In genomic region chr7:82275529-82276204, GRCm38 (mm10) we compare ENCODE assay signal across 12 mouse cellular contexts. TPM values are rescaled to one million over a fixed set of nuclear protein-coding genes. Genes with fewer than 3 reads are reported as not detected.
A peak's percentile ranks its signal among the peaks of the same experiment; 100 is the strongest.
DNase-seq lines count a peak whose midpoint lies in the region; ATAC-seq lines count a peak whose summit lies in the region.
"Had no signal": no experiment of that assay in that cellular context is flagged by ENCODE, and none has a peak within 500 bp of the region (broad histone marks: within the 10 kb centered on the region; RNA-seq: fewer than 3 reads in every experiment).

No protein-coding gene starts in this region.

- H3K4me3 ChIP-seq in kidney, embryonic 15.5 days (replicated peaks) = no peak overlapping the region
- H3K4me3 ChIP-seq in heart, embryonic 12.5 days = no peak overlapping the region
- H3K4me3 ChIP-seq: erythroblast, embryonic 14.5 days had no signal

- no peaks in the 10 kb centered on the region for H3K27me3 ChIP-seq in kidney, embryonic 15.5 days
- H3K27me3 ChIP-seq in heart, embryonic 12.5 days (replicated peaks) = peaks cover 14% of the 10 kb centered on the region

- H3K27ac ChIP-seq in kidney, embryonic 15.5 days = no peak overlapping the region
- no peak overlapping the region for H3K27ac ChIP-seq in heart, embryonic 12.5 days (ENCODE audit: poor library complexity, severe bottlenecking)

- peak; percentile 59 for DNase-seq in adrenal gland, postnatal 14 days
- no peak for DNase-seq in adrenal gland, postnatal 4 days (ENCODE audit: low spot score in 2 of 2)
- no peak for DNase-seq in kidney, adult 11 months
- peak; percentile 83 for DNase-seq in 3134 (ENCODE audit: extremely low read depth, insufficient read length, low spot score)
- DNase-seq in brain, adult 2 months (ENCODE audit: low read depth, low spot score) = peak; percentile 91
- no peak for DNase-seq in cerebellum, adult 11 months
- DNase-seq: cerebellum, adult 8-10 months had no signal

- no peaks in the 10 kb centered on the region for H3K9me3 ChIP-seq in kidney, embryonic 15.5 days (replicated peaks)
- H3K9me3 ChIP-seq in heart, embryonic 12.5 days (replicated peaks) = no peaks in the 10 kb centered on the region

- H3K4me2 ChIP-seq in kidney, embryonic 15.5 days = no peak overlapping the region
- no peak overlapping the region for H3K4me2 ChIP-seq in heart, embryonic 12.5 days

- peak; percentile 46; the same call in 1 of the 2 replicates for ATAC-seq in kidney, embryonic 15.5 days (replicated peaks; ENCODE audit: low FRiP score)
- no peak for ATAC-seq in heart, embryonic 12.5 days (ENCODE audit: insufficient number of reproducible peaks, low FRiP score)
- ATAC-seq: activated CD4-positive, CD25-positive, alpha-beta regulatory T cell, adult 4 months had no signal

- no peaks in the 10 kb centered on the region for H3K36me3 ChIP-seq in kidney, embryonic 15.5 days
- H3K36me3 ChIP-seq in heart, embryonic 12.5 days = no peaks in the 10 kb centered on the region

- no peak overlapping the region for H3K9ac ChIP-seq in kidney, embryonic 15.5 days
- H3K9ac ChIP-seq in heart, embryonic 12.5 days = no peak overlapping the region

- WGBS in kidney, embryonic 15.5 days = 66% methylated on average over 18 of the region's 18 CpGs
- 67% methylated on average over 18 of the region's 18 CpGs for WGBS in heart, embryonic 12.5 days

- peaks cover 4% of the 10 kb centered on the region; the same call in 1 of the 2 replicates for H3K4me1 ChIP-seq in kidney, embryonic 15.5 days
- peaks cover 9% of the 10 kb centered on the region; the same call in 1 of the 2 replicates for H3K4me1 ChIP-seq in heart, embryonic 12.5 days (replicated peaks)

RNA-seq across cellular contexts. Expression of gene Adamtsl3, which starts 59.8 kb away (rescaled TPM):
- 3.8 and 9.1 TPM in 2 replicates for total RNA-seq in adrenal gland, postnatal 14 days (2021)
- 1 to 10 TPM; 3.3 to 3.5 TPM for total RNA-seq in adrenal gland, postnatal 4 days (2021)
- polyA plus RNA-seq in kidney, embryonic 15.5 days (2015; fragmentation: Nextera tagmentation; extraction: Ambion mirVana) = 0.43 and 0.58 TPM in 2 replicates
- polyA plus RNA-seq in heart, embryonic 12.5 days (2016; fragmentation: Nextera tagmentation; extraction: Ambion mirVana) = 0.57 and 0.63 TPM in 2 replicates
- total RNA-seq: granulocyte monocyte progenitor cell, adult 5-6 weeks had no signal
- polyA plus RNA-seq: erythroblast, embryonic 14.5 days had no signal

Comparison
In these comparisons a context has a peak if more than half of its experiments do, and no peak if none do; other contexts are left out.
1. DNase-seq: peak in adrenal gland, postnatal 14 days (single experiment), 3134 (single experiment) and brain, adult 2 months (single experiment); none in adrenal gland, postnatal 4 days (0 of 2), kidney, adult 11 months (single experiment) and cerebellum, adult 11 months (single experiment).